Mouse (Mus musculus) B cell, adult 62 days (primary cell): ENCODE measurements around the gene 4931408C20Rik. TPM values are rescaled to one million over a fixed set of nuclear protein-coding genes. Genes with fewer than 3 reads are reported as not detected.

Source experiments
- total RNA-seq: library from RNA; stranded (reverse); gene quantifications from 4 replicates; pipeline ENCODE4 v1.2.4, GENCODE M21; 2023

4931408C20Rik gene
- not detected in 4 replicates for total RNA-seq

GRCm38 (mm10) chr1:26686842-26687760, at the start of gene 4931408C20Rik:
TSS of gene 4931408C20Rik (minus strand) at chr1:26687460.

